Mouse (Mus musculus) heart, embryonic 14.5 days (tissue): ENCODE measurements at regions not wholly inside any gene's neighbourhood (a gene's known extent, or its start where the extent isn't known, plus 50 kb on each side); places are given as distances from the start of the nearest gene placed in this dataset.
"Not testable (repeated sequence)": the region's sequence is repeated elsewhere in the genome, so short reads cannot be mapped to it uniquely, and the experiment has no call there.

Source experiments
- ATAC-seq: fragments of 200-750 bp; cut with Nextera tagmentation; 2 replicates; pipeline ENCODE4 v1.8.0; 2017; ENCODE audit warnings: low read depth, moderate TSS enrichment; ENCODE audit not compliant: insufficient number of reproducible peaks, insufficient read depth, low FRiP score
- H3K27ac ChIP-seq, 2 experiments: fragments of 200-500 bp in 1 of 2; fragments of 300-500 bp in 1 of 2; sonication (generic) in 1 of 2; replicated peaks in 1 of 2; 2 replicates each; pipeline ENCODE4 v1.5.1; 2012 to 2014; ENCODE audit warnings: low read depth in 2 of 2, low read length in 2 of 2, control low read depth in 1 of 2, mild to moderate bottlenecking in 1 of 2, mixed read lengths in 1 of 2; ENCODE audit not compliant: control insufficient read depth in 1 of 2, insufficient read depth in 1 of 2
- H3K27me3 ChIP-seq: fragments of 300-500 bp; sonication (generic); 2 replicates; pipeline ENCODE4 v1.6.1; 2014; ENCODE audit warnings: mild to moderate bottlenecking, low read length, control low read depth; ENCODE audit not compliant: control insufficient read depth, insufficient read depth
- H3K36me3 ChIP-seq: fragments of 300-500 bp; sonication (generic); 2 replicates; pipeline ENCODE4 v1.6.1; 2014; ENCODE audit warnings: mild to moderate bottlenecking, control low read depth, low read length, mixed read lengths; ENCODE audit not compliant: control insufficient read depth, insufficient read depth
- H3K4me1 ChIP-seq, 2 experiments: fragments of 200-500 bp in 1 of 2; fragments of 300-500 bp in 1 of 2; sonication (generic) in 1 of 2; 2 replicates each; pipeline ENCODE4 v1.6.1; 2012 to 2014; ENCODE audit warnings: low read length in 2 of 2, control low read depth in 1 of 2, mixed read lengths in 1 of 2; ENCODE audit not compliant: control insufficient read depth in 2 of 2, insufficient read depth in 2 of 2
- H3K4me2 ChIP-seq: fragments of 300-500 bp; sonication (generic); 2 replicates; pipeline ENCODE4 v1.6.1; 2014; ENCODE audit warnings: mild to moderate bottlenecking, low read length
- H3K4me3 ChIP-seq, 2 experiments: fragments of 200-500 bp in 1 of 2; fragments of 300-500 bp in 1 of 2; sonication (generic) in 1 of 2; 2 replicates each; pipeline ENCODE4 v1.5.1; 2012 to 2014; ENCODE audit warnings: low read length in 2 of 2, mild to moderate bottlenecking in 2 of 2, control low read depth in 1 of 2, low read depth in 1 of 2, moderate library complexity in 1 of 2; ENCODE audit not compliant: control insufficient read depth in 1 of 2, insufficient read depth in 1 of 2
- H3K9ac ChIP-seq: fragments of 300-500 bp; sonication (generic); 2 replicates; pipeline ENCODE4 v1.6.1; 2014; ENCODE audit warnings: mild to moderate bottlenecking, low read length
- H3K9me3 ChIP-seq: fragments of 300-500 bp; sonication (generic); 2 replicates; pipeline ENCODE4 v1.6.1; 2016; ENCODE audit warnings: low read length, control low read depth; ENCODE audit not compliant: control insufficient read depth
- WGBS: fragments of 180-500 bp; shearing (Covaris S2); extraction: QIAGEN DNeasy Blood & Tissue Kit; methylation state at CpG from one replicate; pipeline ENCODE4 v1.1.7; 2014; 5-methylcytosine and 5-hydroxymethylcytosine counted together

DNA sequence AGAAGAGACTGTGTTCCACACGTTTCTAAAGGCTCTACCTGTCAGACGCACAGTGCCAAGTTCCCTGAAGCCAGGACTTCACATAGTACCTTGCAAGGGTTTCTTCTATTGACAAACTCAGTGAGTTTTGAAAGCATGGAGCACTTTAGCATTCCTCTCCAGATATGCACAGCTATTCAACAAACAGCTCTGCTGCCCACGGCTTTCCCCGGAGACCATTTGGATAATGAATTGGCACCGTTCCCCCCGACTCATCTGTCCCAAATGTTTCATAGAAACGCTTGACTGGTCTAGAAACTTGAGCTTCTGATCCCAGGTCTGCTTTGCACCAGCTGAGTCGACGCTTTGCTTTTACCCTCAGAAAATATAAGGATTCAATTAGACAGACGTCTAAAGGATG lies 162.2 kb upstream of the St6galnac5 start:
- H3K27me3 ChIP-seq = no peaks in the 10 kb centered on the region
- H3K4me1 ChIP-seq = no peaks in the 10 kb centered on the region
- 72% methylated on average over 10 of the region's 10 CpGs for WGBS
- H3K9me3 ChIP-seq = no peaks in the 10 kb centered on the region
- H3K27ac ChIP-seq = no peak overlapping the region
- no peak overlapping the region for H3K4me3 ChIP-seq
- no peak overlapping the region for H3K9ac ChIP-seq
- no peaks in the 10 kb centered on the region for H3K36me3 ChIP-seq
- H3K4me2 ChIP-seq = no peak overlapping the region
- no peak for ATAC-seq

DNA sequence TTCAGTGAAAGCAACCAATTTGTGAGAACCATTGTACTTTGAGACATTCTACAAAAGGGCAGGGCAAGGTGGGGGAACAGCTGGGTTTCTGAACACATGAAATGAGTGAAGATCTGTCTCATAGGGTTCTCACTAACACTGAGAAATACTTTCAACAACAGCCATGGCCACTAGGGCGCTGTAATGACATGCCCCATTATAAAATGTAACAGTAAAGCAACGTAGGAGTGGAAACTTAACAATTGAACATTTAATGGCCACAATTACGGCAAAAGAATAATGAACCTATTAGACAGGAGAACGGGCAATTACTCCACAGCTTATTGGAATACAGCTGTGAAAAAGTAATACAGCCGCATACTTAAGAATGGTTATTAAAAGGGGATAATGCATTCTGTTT lies 158.9 kb upstream of the St6galnac5 start:
- no peak overlapping the region for H3K9ac ChIP-seq
- no peaks in the 10 kb centered on the region for H3K27me3 ChIP-seq
- no peak overlapping the region for H3K4me2 ChIP-seq
- no peaks in the 10 kb centered on the region for H3K36me3 ChIP-seq
- no peak for ATAC-seq
- 88% methylated on average over 5 of the region's 5 CpGs for WGBS
- H3K9me3 ChIP-seq = no peaks in the 10 kb centered on the region
- no peak overlapping the region for H3K4me3 ChIP-seq
- H3K27ac ChIP-seq = no peak overlapping the region
- no peaks in the 10 kb centered on the region for H3K4me1 ChIP-seq

DNA sequence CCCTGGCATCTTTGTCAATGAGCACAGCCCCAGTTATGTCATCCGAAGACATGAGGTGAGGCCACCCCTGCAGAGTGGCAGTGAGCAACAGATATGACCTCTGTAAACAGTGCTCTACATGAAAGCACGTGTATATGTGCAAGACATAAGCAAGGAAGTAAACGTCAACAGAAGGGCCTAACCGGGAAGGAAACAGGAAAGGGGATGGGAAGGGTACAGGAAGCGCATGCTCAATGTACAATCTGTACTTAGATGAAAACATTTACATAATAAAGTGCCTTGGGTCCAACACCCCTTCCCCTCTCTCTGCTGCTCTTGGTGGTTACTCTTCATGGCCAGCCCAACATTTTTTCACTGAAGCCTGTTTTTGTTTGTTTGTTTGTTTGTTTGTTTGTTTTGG lies 143.3 kb upstream of the St6galnac5 start:
- Histone ChIP-seq H3K4me2 (no peak overlapping the region), H3K4me3 (no peak overlapping the region), H3K9me3 (no peaks in the 10 kb centered on the region), H3K27ac (no peak overlapping the region), H3K27me3 (no peaks in the 10 kb centered on the region), H3K9ac (no peak overlapping the region), H3K36me3 (no peaks in the 10 kb centered on the region), H3K4me1 (no peaks in the 10 kb centered on the region)
- 70% methylated on average over 5 of the region's 5 CpGs for WGBS
- no peak for ATAC-seq

DNA sequence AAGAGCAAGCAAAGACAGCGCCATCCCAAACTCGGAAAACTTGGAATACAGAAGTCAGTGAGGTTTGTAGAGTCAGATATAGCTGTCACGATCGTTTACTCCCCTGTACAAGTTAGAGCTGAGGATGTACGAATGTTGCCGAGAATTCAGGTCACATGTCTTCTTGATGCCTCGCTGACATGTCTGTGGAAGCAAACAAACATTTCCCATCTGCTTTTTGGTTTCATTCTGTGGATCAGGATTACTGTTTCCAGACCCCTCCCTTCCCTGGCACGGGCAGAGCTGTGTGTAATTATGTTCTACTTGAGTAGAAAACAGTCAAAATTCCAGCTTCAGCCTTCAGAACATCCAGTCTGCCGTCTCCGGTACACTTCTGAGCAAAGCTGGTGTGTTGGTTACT lies 139.9 kb upstream of the St6galnac5 start:
- 82% methylated on average over 10 of the region's 10 CpGs for WGBS
- Histone ChIP-seq H3K4me2 (no peak overlapping the region), H3K9ac (no peak overlapping the region), H3K4me3 (no peak overlapping the region), H3K9me3 (no peaks in the 10 kb centered on the region), H3K36me3 (no peaks in the 10 kb centered on the region), H3K27me3 (no peaks in the 10 kb centered on the region), H3K27ac (no peak overlapping the region), H3K4me1 (no peaks in the 10 kb centered on the region)
- no peak for ATAC-seq

DNA sequence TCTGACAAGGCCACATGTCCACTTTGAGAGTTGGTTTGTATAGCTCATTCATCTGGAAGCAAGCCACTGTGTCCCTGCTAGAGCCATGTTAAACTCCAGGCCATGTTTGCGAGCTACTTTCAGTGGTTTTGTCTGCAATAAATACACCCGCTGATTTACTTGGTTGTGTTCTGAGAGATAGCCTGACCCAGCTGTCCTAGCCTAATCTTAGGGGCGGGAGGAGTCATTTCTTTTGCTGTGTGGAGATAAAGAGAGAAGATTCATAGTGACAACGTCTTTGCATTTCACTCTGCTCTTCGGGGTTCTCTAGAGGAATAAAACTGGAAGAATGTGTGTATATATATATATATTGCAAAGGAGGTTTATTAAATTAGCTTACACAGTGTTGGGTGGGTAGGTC lies 137.1 kb upstream of the St6galnac5 start:
- ATAC-seq = no peak
- H3K27ac ChIP-seq = no peak overlapping the region
- WGBS = 80% methylated on average over 5 of the region's 5 CpGs
- no peaks in the 10 kb centered on the region for H3K36me3 ChIP-seq
- H3K4me1 ChIP-seq = no peaks in the 10 kb centered on the region
- H3K9me3 ChIP-seq = no peaks in the 10 kb centered on the region
- no peak overlapping the region for H3K9ac ChIP-seq
- H3K4me3 ChIP-seq = no peak overlapping the region
- H3K4me2 ChIP-seq = no peak overlapping the region
- H3K27me3 ChIP-seq = no peaks in the 10 kb centered on the region

DNA sequence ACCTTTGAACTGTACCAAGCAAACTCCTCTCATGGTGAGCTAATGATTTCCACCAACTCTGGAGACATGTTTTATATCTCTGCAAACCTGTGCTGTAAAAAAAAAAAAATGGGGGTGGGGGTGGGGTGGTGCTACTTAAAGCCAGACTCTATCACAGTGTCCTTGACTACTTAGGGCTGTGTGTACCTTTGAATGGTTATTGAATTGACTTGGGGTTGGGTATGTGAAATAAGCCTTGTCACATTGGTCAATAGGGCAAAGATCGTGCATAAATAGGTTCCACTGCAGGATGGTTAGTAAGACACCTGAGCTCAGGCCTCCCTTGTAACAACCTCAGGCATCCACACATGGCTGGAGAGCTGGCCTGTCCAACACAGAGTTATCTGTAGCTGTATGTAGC lies 136.6 kb upstream of the St6galnac5 start:
- H3K9ac ChIP-seq = no peak overlapping the region
- WGBS = 93% methylated on average over 1 of the region's 1 CpGs
- no peak for ATAC-seq

DNA sequence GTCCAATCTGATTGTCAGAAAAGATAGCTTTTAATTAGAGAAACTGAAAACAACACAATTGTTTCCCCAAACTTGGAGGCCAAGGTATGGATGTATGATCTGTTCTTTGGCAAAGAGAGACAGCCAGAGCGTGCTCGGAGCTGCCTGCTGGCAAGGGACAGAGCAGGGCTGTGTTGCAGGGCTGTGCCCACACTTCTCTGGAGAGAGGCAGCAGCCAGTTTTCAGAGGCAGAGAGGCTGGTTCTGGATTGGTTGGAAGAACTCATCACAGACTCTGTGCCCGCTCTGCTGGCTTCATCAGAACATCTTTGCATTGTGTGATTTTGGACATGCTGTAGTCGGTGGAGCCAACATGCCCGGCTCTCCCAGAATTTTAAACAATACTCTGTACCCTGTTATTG lies 123.5 kb upstream of the St6galnac5 start:
- Histone ChIP-seq H3K27ac (no peak overlapping the region), H3K27me3 (no peaks in the 10 kb centered on the region), H3K36me3 (no peaks in the 10 kb centered on the region), H3K4me1 (no peaks in the 10 kb centered on the region), H3K9me3 (peaks cover 3% of the 10 kb centered on the region; the same call in 1 of the 2 replicates), H3K4me3 (no peak overlapping the region), H3K9ac (no peak overlapping the region), H3K4me2 (no peak overlapping the region)
- no peak for ATAC-seq
- 87% methylated on average over 5 of the region's 5 CpGs for WGBS

More for the DNA sequence above, 136.6 kb upstream of the St6galnac5 start:
- Histone ChIP-seq H3K4me1 (no peaks in the 10 kb centered on the region), H3K36me3 (no peaks in the 10 kb centered on the region), H3K9me3 (no peaks in the 10 kb centered on the region), H3K27ac (no peak overlapping the region), H3K27me3 (no peaks in the 10 kb centered on the region), H3K4me3 (no peak overlapping the region), H3K4me2 (no peak overlapping the region)

DNA sequence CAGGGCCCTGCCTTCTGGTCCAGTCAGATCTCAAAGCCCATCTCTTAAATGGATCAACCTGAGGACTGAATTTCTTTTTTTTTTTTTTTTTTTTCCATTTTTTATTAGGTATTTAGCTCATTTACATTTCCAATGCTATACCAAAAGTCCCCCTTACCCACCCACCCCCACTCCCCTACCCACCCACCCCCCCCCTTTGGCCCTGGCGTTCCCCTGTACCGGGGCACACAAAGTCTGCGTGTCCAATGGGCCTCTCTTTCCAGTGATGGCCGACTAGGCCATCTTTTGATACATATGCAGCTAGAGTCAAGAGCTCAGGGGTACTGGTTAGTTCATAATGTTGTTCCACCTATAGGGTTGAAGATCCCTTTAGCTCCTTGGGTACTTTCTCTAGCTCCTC lies 108.5 kb upstream of the St6galnac5 start:
- H3K27me3 ChIP-seq, H3K4me2 ChIP-seq, H3K9me3 ChIP-seq, H3K4me3 ChIP-seq, H3K27ac ChIP-seq, H3K36me3 ChIP-seq, ATAC-seq, H3K9ac ChIP-seq, H3K4me1 ChIP-seq: not testable (repeated sequence)
- 89% methylated on average over 4 of the region's 4 CpGs for WGBS
